Mouse (Mus musculus): ENCODE measurements at regions not wholly inside any gene's neighbourhood (a gene's known extent, or its start where the extent isn't known, plus 50 kb on each side); places are given as distances from the start of the nearest gene placed in this dataset.

DNA sequence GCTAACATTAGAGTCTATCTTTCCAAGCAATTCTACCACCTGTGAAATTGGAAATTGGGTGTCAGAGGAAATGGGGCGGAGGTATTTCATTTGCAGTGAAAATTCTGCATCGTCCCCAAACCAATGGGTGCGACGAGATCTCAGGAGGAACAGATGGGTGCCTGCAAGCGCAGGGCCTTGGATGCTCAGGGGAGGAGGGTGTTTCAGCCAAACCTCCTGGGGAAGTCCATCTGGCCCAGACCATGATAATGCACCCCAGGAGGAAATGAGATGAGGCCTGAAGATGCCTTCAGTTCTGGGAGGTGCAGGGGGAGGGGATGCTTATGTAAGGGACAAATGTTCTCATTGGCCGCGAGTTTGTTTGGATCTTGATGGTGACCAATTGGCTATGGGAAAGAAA, 205.9 kb upstream of the Dynlrb2 start:
- Histone ChIP-seq H3K27me3 (ENCODE audit: control insufficient read depth, insufficient read depth, low read length, poor library complexity, severe bottlenecking) (no peaks in the 10 kb centered on the region), H3K36me3 (ENCODE audit: control insufficient read depth, insufficient read depth, low read length, poor library complexity, severe bottlenecking) (no peaks in the 10 kb centered on the region)
- DNase-seq (ENCODE audit: low read depth, low spot score), result no peak

DNA sequence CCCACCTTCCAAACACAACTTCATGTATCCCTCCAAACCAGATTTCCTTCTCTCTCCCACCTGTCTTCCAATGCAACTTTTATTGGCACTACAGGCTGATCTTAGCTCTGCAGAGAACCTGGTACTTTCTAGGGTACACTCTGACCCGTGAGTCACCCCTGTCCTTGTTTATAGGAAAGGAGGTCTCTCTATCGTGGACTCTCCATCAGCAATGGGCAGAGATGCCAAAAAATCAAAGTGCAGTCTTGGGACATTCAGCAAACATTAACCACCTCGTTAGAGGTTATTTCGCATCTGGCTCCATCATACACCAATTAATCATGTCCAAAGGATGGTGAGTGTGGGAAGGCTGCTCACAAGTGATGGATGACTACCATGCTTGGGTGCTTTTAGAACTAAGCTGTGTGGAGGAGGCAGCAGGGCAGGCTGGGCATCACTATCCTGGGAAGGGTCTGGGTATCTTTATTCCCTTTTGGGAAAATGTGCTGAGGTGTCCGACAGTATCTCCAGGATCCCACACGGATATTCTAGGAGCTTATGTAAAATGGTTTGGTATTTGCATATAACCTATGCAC, 214.0 kb upstream of the Dynlrb2 start:
- no peaks in the 10 kb centered on the region for H3K36me3 ChIP-seq (ENCODE audit: control insufficient read depth, insufficient read depth, low read length, poor library complexity, severe bottlenecking)
- no peaks in the 10 kb centered on the region for H3K27me3 ChIP-seq (ENCODE audit: control insufficient read depth, insufficient read depth, low read length, poor library complexity, severe bottlenecking)
- DNase-seq (ENCODE audit: low read depth, low spot score), result no peak

DNA sequence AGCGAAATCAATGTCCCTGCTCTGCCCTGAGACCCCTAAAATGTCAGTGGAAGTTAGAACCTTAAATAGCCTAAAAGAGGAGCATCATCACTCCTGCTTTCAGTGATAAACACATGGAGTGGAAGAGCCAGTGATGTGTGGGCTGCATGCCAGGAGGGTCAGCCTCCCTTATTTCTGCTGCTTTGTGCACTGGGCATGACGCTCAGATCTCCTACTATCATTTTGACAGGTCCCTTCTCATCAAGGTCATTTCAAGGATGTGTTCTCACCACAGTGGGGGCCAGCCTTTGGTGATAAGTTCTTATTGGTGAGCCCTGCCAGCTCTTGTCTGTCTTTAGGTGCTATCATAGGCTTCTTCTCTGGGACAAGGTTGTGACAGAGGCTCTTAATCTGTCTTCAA, 215.5 kb upstream of the Dynlrb2 start:
- DNase-seq (ENCODE audit: low read depth, low spot score), result no peak
- no peaks in the 10 kb centered on the region for H3K27me3 ChIP-seq (ENCODE audit: control insufficient read depth, insufficient read depth, low read length, poor library complexity, severe bottlenecking)
- H3K36me3 ChIP-seq (ENCODE audit: control insufficient read depth, insufficient read depth, low read length, poor library complexity, severe bottlenecking), result no peaks in the 10 kb centered on the region

DNA sequence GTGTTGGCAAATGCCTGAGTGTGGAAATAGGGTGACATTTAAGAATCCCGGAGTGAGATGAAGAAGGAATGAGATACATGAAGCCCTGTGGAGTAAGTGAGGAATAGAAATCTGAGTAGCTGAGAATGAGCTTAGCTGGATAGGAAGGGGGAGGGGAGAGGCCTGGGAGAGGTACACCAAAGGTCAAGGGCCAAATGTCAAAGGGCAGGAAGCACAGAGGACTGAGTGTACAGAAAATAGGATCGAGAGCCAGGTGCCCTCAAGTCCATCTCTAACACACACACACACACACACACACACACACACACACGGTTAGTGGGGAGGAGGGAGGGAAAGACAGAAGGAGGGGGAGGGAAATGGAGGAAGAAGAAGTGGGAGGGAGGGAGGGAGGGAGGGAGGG, 220.8 kb upstream of the Dynlrb2 start:
- Histone ChIP-seq H3K36me3 (ENCODE audit: control insufficient read depth, insufficient read depth, low read length, poor library complexity, severe bottlenecking) (no peaks in the 10 kb centered on the region), H3K27me3 (ENCODE audit: control insufficient read depth, insufficient read depth, low read length, poor library complexity, severe bottlenecking) (peaks cover 1% of the 10 kb centered on the region; the same call in 1 of the 2 replicates)
- no peak for DNase-seq (ENCODE audit: low read depth, low spot score)

DNA sequence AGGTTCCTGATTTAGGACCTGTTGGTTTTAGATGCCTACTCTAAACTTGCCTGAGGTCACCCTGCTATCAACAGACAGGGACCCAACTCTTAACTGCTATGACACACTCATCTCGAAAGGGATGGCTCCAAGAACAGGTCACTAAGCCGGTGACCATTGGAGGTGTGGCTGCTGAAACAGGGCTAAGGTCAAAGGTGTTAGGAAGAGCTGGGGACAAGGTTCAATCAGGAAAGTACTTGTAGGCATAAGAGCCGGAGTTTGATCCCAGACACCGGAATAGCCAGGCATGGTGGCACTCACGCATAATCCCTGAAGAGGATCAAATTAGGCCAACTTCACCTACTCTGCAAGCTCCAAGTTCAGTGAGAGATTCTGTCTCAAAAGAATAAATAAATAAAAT, 222.4 kb upstream of the Dynlrb2 start:
- DNase-seq (ENCODE audit: low read depth, low spot score), result no peak

DNA sequence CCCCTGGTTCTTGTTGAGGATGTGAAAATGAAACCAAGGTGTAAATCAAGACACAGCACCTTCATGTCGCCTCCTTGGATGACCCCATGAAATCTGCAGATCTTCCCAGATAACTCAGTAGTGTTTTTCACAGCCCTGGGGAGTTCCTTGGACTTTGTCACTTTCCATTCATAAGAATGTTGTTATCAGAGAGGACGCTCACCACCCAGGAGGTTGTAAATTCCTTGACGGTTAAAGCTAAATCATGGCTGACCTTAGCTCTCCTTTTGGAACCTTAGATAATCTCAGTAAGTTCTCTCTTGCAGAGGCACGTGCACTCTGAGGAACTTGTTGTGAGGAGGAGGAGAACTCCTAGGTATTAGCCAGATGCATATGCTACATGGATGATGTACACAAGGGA, 229.8 kb upstream of the Dynlrb2 start:
- DNase-seq (ENCODE audit: low read depth, low spot score), result no peak
- no peaks in the 10 kb centered on the region for H3K27me3 ChIP-seq (ENCODE audit: control insufficient read depth, insufficient read depth, low read length, poor library complexity, severe bottlenecking)
- H3K36me3 ChIP-seq (ENCODE audit: control insufficient read depth, insufficient read depth, low read length, poor library complexity, severe bottlenecking), result no peaks in the 10 kb centered on the region

More for the DNA sequence above, 222.4 kb upstream of the Dynlrb2 start:
- Histone ChIP-seq H3K27me3 (ENCODE audit: control insufficient read depth, insufficient read depth, low read length, poor library complexity, severe bottlenecking) (peaks cover 1% of the 10 kb centered on the region; the same call in 1 of the 2 replicates), H3K36me3 (ENCODE audit: control insufficient read depth, insufficient read depth, low read length, poor library complexity, severe bottlenecking) (no peaks in the 10 kb centered on the region)

DNA sequence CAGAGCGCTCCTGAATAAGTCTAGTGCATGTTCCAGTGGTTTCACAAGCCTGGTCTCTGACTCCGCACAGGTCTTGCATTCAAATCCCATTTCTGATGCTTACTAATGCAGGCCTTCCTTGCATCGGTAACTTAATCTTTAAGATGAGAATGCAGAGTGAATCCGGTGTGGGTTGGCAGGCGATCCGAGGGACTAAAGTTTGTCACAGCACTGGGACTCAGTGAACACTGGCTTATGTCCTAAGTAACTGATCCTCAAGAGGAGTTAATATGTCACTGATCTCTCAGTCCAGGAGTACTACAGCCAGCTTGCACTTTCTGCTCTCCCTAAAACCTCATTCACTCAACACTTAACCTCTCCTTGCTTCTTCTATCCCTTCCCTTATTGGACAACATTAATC, 233.5 kb upstream of the Dynlrb2 start:
- no peak for DNase-seq (ENCODE audit: low read depth, low spot score)
- Histone ChIP-seq H3K27me3 (ENCODE audit: control insufficient read depth, insufficient read depth, low read length, poor library complexity, severe bottlenecking) (no peaks in the 10 kb centered on the region), H3K36me3 (ENCODE audit: control insufficient read depth, insufficient read depth, low read length, poor library complexity, severe bottlenecking) (no peaks in the 10 kb centered on the region)

DNA sequence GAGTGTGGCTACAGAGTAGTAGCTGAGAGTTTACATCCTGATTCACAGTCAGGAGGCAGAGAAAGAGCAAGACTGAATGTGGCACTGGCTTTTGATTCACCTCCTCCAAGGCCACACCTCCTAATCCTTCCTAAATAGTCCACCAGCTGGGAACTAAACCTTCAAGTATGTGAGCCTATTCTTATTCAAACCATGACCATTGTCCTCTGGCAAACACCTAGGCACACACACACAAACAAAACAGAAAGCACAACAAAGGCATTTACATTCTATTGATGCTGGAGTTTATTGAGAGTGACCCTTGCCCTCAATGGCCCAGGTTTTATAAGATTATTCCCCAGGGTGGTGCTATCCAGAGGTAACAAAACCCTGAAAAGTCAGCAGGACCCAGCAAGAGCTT, 235.4 kb upstream of the Dynlrb2 start:
- no peaks in the 10 kb centered on the region for H3K36me3 ChIP-seq (ENCODE audit: control insufficient read depth, insufficient read depth, low read length, poor library complexity, severe bottlenecking)
- no peaks in the 10 kb centered on the region for H3K27me3 ChIP-seq (ENCODE audit: control insufficient read depth, insufficient read depth, low read length, poor library complexity, severe bottlenecking)
- no peak for DNase-seq (ENCODE audit: low read depth, low spot score)

DNA sequence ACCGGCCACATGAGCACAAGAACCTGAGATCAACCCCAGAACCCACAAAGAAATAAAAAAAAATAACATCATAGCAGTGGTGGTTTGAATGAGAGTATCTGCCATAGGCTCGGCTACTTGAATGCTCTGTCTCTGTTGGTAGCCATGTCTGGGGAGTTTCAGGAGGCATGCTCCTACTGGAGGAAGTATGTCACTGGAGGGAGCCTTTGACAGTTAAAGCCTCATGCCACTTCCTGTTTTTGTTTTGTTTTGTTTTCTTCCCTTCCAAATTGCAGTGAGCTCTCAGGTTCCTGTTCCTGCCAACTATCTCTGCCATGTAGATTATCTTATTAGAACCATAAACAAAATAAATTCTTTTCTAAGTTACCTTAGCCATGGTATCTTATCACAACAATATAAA, 236.1 kb upstream of the Dynlrb2 start:
- DNase-seq (ENCODE audit: low read depth, low spot score), result no peak
- no peaks in the 10 kb centered on the region for H3K27me3 ChIP-seq (ENCODE audit: control insufficient read depth, insufficient read depth, low read length, poor library complexity, severe bottlenecking)
- no peaks in the 10 kb centered on the region for H3K36me3 ChIP-seq (ENCODE audit: control insufficient read depth, insufficient read depth, low read length, poor library complexity, severe bottlenecking)

DNA sequence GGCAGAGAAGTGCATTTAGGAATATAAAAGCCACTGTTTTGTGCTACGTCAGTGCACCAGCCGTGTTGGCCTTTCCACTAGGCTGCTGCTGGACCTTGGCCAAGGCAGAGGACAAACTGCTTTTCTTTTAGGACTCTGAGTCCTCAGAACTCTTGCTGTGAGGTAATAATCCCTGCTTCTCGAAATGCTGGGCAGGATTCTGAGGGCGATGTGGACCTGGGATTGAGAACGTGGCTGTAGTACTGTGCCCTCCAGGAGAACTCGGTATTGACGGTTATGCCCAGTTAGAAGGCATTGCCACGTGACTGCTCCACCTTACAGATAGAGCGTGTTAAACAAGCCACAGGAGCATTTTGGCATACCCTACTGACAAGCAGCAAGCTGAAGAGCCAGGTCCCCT, 236.6 kb upstream of the Dynlrb2 start:
- H3K27me3 ChIP-seq (ENCODE audit: control insufficient read depth, insufficient read depth, low read length, poor library complexity, severe bottlenecking), result no peaks in the 10 kb centered on the region
- no peak for DNase-seq (ENCODE audit: low read depth, low spot score)
- H3K36me3 ChIP-seq (ENCODE audit: control insufficient read depth, insufficient read depth, low read length, poor library complexity, severe bottlenecking), result no peaks in the 10 kb centered on the region

DNA sequence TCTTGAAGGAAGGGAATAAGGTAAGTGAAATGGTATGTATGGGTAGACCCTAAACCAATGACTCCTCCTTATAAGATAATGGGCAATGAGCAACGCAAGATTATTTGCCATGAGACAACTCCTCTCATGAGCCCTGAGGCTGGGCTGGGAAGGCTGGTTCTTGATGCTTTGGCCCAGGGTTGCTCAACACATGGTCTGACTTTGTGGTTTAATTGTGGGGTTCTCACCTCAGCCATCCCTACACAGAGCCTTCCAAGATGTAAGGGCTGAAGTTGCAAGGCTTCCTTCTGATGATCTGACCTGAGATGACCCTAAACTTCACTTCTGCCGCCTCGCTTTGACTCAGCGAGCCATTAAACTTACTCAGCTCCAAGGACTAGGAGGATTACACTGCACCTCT, 237.8 kb upstream of the Dynlrb2 start:
- no peaks in the 10 kb centered on the region for H3K27me3 ChIP-seq (ENCODE audit: control insufficient read depth, insufficient read depth, low read length, poor library complexity, severe bottlenecking)
- H3K36me3 ChIP-seq (ENCODE audit: control insufficient read depth, insufficient read depth, low read length, poor library complexity, severe bottlenecking), result no peaks in the 10 kb centered on the region
- no peak for DNase-seq (ENCODE audit: low read depth, low spot score)

DNA sequence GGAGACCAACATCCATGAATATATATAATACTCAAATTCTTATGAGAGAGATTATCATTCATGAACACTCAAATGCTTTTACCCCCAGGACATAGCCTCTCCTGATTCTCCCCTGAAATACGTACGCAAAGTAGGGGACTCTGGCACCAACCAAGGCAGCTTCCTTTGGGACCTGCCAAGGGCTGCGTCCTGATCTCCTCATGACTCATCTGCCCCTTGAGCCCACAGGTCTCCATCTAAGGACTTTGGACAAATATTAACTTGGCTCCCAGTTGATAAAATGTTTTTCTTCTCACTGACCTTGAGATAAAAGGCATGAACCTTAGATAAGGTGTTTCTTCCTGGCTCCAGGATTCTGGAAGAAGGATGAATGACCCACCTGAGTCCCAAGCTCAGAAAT, 239.2 kb upstream of the Dynlrb2 start:
- no peak for DNase-seq (ENCODE audit: low read depth, low spot score)
- no peaks in the 10 kb centered on the region for H3K27me3 ChIP-seq (ENCODE audit: control insufficient read depth, insufficient read depth, low read length, poor library complexity, severe bottlenecking)
- H3K36me3 ChIP-seq (ENCODE audit: control insufficient read depth, insufficient read depth, low read length, poor library complexity, severe bottlenecking), result no peaks in the 10 kb centered on the region

DNA sequence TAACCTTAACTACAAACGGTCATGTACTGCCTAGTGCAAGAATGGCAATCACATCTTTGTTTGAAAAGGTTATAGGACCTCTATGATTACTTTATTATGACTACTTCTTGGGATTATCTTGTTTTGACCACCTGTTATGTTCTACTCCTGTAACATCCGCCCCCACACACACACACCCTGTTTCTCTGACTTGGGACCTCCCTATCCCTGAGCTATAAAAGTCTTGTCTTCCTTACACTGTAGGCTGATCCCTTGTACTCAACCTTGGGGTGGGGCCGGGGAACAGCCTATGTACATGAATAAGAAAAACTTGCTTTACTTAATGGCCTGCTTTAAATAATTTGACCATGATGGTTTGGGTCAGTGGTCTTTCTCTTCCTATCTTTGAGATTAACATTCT, 240.7 kb upstream of the Dynlrb2 start:
- H3K27me3 ChIP-seq (ENCODE audit: control insufficient read depth, insufficient read depth, low read length, poor library complexity, severe bottlenecking), result no peaks in the 10 kb centered on the region

DNA sequence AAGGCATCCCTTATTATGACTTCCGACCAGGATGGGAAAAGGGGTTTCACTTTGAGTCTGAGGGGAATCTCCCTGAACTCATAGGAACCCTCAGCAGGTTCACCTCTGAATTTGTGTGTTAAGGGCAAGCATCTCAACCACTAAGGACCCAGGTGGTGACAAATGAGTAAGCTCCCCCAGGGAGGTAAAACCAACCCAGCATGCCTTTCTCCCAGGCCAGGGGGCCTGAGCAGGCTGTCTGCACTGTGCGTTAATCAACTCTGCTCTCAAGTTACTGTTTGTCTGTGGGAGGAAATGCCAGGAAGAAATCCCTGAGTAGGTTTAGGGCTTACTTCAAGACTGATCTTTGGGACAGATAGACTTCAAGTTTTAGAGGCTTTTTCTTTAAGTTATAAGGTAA, 243.5 kb upstream of the Dynlrb2 start:
- H3K27me3 ChIP-seq (ENCODE audit: control insufficient read depth, insufficient read depth, low read length, poor library complexity, severe bottlenecking), result no peaks in the 10 kb centered on the region
- no peak for DNase-seq (ENCODE audit: low read depth, low spot score)
- no peaks in the 10 kb centered on the region for H3K36me3 ChIP-seq (ENCODE audit: control insufficient read depth, insufficient read depth, low read length, poor library complexity, severe bottlenecking)

More for the DNA sequence above, 240.7 kb upstream of the Dynlrb2 start:
- H3K36me3 ChIP-seq (ENCODE audit: control insufficient read depth, insufficient read depth, low read length, poor library complexity, severe bottlenecking), result no peaks in the 10 kb centered on the region
- no peak for DNase-seq (ENCODE audit: low read depth, low spot score)

DNA sequence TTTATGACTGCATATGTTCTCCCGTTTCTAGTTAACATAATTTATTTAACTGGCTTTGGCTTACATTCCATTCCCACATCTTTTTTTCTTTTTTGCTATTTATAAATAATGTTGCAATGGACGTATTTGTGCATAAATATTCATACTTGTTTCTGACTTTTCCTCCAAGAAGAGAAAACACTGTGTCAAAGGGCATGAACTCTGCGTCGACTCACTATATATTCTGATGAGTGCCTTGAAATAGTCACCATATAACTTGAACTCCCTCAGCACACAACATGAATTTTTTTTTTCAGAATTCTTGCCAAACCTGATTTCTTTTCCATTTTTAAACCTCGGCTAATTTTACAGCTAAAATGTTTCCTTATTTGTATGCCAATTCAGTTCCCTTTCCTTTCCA, 249.4 kb upstream of the Dynlrb2 start:
- DNase-seq (ENCODE audit: low read depth, low spot score), result no peak
- no peaks in the 10 kb centered on the region for H3K36me3 ChIP-seq (ENCODE audit: control insufficient read depth, insufficient read depth, low read length, poor library complexity, severe bottlenecking)
- no peaks in the 10 kb centered on the region for H3K27me3 ChIP-seq (ENCODE audit: control insufficient read depth, insufficient read depth, low read length, poor library complexity, severe bottlenecking)

DNA sequence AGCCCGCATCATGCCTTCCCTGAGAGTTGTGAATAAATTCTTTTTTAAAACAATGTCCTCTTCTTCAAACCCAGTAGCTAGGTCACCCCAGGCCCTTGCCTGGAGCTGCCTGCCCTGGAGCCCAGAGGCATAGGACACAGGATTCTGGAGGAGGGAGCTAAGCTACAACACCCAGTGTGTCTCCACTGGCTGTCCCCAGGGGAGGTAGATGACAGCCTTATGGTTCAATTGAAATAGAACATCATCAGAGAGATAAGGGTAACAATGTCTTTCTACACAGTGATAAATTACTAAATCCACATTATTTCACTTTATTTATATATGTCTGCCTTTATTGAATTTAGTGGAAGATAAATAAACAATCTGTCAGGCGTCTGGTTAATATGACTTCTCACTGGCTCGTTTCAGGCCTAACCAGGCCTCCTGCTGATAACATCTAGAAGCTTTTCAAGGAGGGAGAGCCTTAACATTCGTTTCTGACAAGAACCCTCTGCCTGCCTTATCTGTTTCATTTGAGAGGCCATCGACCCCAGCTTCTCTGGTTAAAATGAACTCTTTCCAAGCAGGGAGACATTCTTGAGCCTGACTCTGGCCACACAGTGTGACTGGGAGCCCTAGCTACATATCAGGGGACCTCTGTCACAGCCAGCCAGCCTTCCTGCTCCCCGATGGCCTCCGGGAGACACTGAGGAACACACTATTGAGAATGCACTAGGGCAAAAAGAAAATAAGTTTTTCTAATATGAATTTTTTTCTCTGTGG, 252.1 kb upstream of the Dynlrb2 start:
- Histone ChIP-seq H3K36me3 (ENCODE audit: control insufficient read depth, insufficient read depth, low read length, poor library complexity, severe bottlenecking) (no peaks in the 10 kb centered on the region), H3K27me3 (ENCODE audit: control insufficient read depth, insufficient read depth, low read length, poor library complexity, severe bottlenecking) (no peaks in the 10 kb centered on the region)
- no peak for DNase-seq (ENCODE audit: low read depth, low spot score)
